Mouse (Mus musculus) olfactory bulb, adult 2 months (tissue): ENCODE measurements around the gene Ywhaq. TPM values are rescaled to one million over a fixed set of nuclear protein-coding genes. Genes with fewer than 3 reads are reported as not detected.
A peak's percentile ranks its signal among the peaks of the same experiment; 100 is the strongest.
"Not testable (repeated sequence)": the region's sequence is repeated elsewhere in the genome, so short reads cannot be mapped to it uniquely, and the experiment has no call there.

ENCODE experiments used
- H3K27ac ChIP-seq: fragments of 200-500 bp; 2 replicates; pipeline ENCODE4 v1.5.1; 2012; ENCODE audit warnings: low read depth, low read length; ENCODE audit not compliant: insufficient read depth
- H3K4me1 ChIP-seq: fragments of 200-500 bp; 2 replicates; pipeline ENCODE4 v1.6.1; 2012; ENCODE audit warnings: low read length; ENCODE audit not compliant: control insufficient read depth, insufficient read depth
- H3K4me3 ChIP-seq: fragments of 200-500 bp; 2 replicates; pipeline ENCODE4 v1.5.1; 2012; ENCODE audit warnings: mild to moderate bottlenecking, low read depth, low read length, moderate library complexity; ENCODE audit not compliant: insufficient read depth
- CTCF ChIP-seq: fragments of 200-500 bp; IDR thresholded peaks from 2 replicates; pipeline ENCODE4 v1.5.1; 2012; ENCODE audit warnings: low read depth, mild to moderate bottlenecking, low read length, moderate library complexity; ENCODE audit not compliant: insufficient read depth
- POLR2A ChIP-seq: fragments of 200-500 bp; IDR thresholded peaks from 2 replicates; pipeline ENCODE4 v1.6.1; 2012; ENCODE audit warnings: mild to moderate bottlenecking, low read depth, low read length, moderate library complexity; ENCODE audit not compliant: insufficient read depth
- WGBS: fragments of 180-500 bp; shearing (Covaris S2); methylation state at CpG from one replicate; pipeline ENCODE4 v1.1.7; 2018; 5-methylcytosine and 5-hydroxymethylcytosine counted together
- polyA plus RNA-seq: library from polyadenylated mRNA; stranded (reverse); fragments of >200 nt; gene quantifications from 2 replicates; pipeline ENCODE4 v1.2.4, GENCODE M21; 2012; ENCODE audit warnings: low replicate concordance; ENCODE audit not compliant: missing spikeins, insufficient read depth, insufficient read length

The Ywhaq gene
- polyA plus RNA-seq, 1 experiment = not detected

DNA sequence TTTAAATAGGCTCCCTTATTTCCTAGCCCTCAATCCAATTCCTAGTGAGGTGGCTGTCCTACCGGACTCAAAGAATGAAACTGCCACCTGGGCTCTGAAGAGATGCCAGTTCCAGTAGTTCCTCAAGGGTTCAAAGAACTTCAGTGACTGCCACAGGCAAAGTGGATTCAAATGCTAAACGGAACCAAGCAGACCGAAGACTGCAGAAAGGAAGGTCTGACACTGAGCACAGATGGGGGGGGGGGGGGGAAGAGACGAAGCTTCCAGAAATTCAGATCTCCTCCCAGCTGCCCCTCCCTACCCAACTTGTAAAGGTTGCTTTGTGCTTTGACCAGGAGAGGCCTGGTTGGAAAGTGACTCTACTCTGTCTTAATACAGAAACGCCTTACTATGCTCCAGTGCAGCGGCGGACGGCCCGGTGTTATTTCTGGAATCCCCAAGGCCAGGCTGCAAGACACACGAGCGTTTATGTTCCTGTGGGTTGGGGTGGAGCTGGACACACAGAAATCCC lies 1.2 kb upstream of the Ywhaq start:
- Histone ChIP-seq H3K4me3 (peak overlapping the region; percentile 23), H3K27ac (peak overlapping the region; percentile 95; the same call in 1 of the 2 replicates), H3K4me1 (peaks cover 5% of the 10 kb centered on the region; the same call in 1 of the 2 replicates)
- no peak for TF ChIP-seq CTCF
- WGBS = 16% methylated on average over 11 of the region's 11 CpGs

DNA sequence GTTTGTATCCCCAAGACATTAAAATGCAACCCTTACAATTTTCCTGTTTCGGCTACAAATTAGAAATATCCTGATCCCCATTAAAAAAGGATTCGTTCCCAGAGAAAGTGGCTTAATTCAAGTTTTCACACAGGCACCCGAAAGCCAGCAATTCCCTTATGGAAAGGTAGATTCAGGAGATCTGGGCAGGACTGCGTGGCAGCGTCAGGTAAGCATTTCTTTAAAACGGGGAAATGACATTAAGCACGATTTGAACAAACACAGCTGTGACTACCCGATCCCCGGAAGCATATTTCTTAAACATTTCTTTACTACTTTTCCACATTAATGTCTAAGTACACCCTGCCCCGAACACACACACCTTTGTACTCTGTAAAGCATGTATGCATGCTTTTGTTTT lies 646 bp upstream of the Ywhaq start:
- Histone ChIP-seq H3K4me1 (peaks cover 5% of the 10 kb centered on the region; the same call in 1 of the 2 replicates), H3K4me3 (peak overlapping the region; percentile 87), H3K27ac (peak overlapping the region; percentile 95)
- no peak for TF ChIP-seq POLR2A
- no peak for TF ChIP-seq CTCF
- WGBS = 1% methylated on average over 10 of the region's 10 CpGs

DNA sequence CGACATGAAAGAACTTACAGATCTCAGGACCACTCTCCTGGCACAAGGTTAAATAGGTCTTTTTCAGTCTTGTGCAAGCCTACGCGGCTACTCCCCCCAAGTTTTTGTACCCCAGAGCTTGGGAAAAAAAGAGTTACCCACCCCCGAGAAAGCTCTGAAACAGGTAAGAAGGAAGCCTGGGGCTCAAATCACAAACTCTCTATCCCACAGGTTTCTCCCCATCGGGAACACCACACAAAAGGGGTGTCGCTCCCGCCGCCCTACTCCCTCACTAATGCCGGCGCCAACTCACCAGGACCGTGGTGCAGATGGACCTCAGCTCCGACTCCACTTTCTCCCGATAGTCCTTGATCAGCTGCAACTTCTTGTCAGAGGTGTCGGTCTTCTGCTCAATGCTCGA lies 931 bp downstream of the Ywhaq start:
- H3K27ac ChIP-seq = no peak overlapping the region
- under 1% methylated on average over 15 of the region's 15 CpGs for WGBS
- peak overlapping the region; percentile 70 for H3K4me3 ChIP-seq
- TF ChIP-seq CTCF = no peak
- no peak for TF ChIP-seq POLR2A
- peaks cover 5% of the 10 kb centered on the region; the same call in 1 of the 2 replicates for H3K4me1 ChIP-seq

DNA sequence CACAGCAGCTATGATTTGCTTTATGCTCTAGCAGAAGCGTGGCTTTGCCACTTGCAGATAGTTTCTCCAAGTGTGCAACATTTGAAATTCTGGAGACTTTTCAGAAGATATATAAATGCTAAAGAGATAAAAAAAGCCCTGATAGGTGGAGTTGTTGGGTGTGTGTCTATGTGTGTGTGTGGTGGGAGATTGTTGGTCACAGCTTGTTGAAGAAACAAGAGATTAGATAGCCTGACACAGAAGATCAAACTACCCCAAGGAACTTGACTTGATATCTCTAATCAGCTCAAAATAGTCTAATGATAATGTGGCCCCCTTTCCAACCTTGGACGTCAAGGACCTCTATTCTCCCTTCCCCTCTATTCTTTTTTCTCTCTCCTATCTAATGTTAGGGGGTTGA lies 6.8 kb downstream of the Ywhaq start:
- TF ChIP-seq CTCF (no peak), POLR2A (no peak)
- Histone ChIP-seq H3K4me3 (no peak overlapping the region), H3K4me1 (no peaks in the 10 kb centered on the region), H3K27ac (no peak overlapping the region)
- 79% methylated on average over 2 of the region's 2 CpGs for WGBS

DNA sequence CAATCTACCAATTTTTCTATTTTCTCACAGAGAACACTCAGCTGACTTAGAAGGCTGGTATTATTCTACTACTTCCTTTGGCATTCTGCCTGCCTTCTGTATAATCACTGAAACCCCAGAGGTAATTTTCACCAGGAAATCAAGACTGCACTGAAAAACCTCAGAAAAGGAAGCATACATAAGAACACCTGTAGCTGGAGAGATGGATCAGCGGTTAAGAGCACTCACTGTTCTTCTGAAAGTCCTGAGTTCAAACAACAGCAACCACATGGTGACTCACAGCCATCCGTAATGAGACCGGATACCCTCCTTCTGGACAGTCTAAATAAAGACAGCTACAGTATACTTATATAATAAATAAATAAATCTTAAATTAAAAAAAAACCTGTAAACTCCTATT lies 7.8 kb downstream of the Ywhaq start:
- Histone ChIP-seq H3K4me1 (no peaks in the 10 kb centered on the region), H3K27ac (no peak overlapping the region), H3K4me3 (no peak overlapping the region)
- WGBS = 86% methylated on average over 3 of the region's 3 CpGs
- TF ChIP-seq CTCF (no peak), POLR2A (no peak)

DNA sequence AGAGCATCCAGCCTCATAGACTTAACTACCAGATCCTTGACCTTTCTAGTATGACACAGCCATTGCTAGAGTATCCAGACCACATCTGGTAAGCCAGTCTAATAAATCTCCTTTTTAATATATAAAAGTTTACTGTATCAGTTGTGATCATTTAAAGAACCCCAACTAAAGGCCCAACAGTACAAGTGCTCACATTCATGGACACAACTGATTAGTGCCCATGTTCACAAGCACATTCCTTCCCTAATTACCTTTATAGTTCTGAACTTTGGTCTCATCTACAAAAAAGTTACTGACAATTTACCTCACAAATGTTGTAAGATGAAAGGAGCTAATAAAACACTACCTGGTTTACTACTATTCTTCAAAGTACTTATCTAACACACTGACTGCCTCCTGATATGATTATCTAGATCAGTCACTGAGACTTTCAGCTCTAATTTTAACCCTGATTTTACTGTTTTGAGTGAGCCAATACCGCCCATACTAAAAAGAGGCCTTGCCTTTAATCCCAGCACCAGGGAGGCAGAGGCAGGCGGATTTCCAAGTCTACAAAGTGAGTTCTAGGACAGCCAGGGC lies 8.6 kb downstream of the Ywhaq start:
- WGBS = 100% methylated on average over 2 of the region's 2 CpGs
- TF ChIP-seq POLR2A = no peak
- no peak for TF ChIP-seq CTCF
- Histone ChIP-seq H3K27ac (no peak overlapping the region), H3K4me3 (no peak overlapping the region), H3K4me1 (no peaks in the 10 kb centered on the region)

DNA sequence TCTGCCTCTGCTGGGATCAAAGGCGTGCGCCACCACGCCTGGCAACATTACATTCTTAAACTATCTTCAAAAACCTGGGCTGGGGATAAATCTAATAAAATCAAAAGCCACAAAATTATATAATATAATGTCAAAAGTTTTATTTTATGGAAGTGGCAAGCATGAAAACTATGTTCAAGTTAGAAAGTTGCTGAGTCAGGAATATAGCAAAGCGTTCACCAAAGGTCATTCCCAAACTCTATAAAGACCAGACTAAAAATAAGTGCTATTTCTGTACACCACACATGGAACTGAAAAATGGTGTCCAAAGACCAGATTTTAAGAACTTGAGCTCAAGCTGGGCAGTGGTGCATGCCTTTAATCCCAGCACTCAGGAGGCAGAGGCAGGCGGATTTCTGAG lies 14.7 kb downstream of the Ywhaq start:
- Histone ChIP-seq H3K4me3 (no peak overlapping the region), H3K4me1 (no peaks in the 10 kb centered on the region), H3K27ac (no peak overlapping the region)
- 96% methylated on average over 5 of the region's 5 CpGs for WGBS
- TF ChIP-seq CTCF (no peak), POLR2A (no peak)

DNA sequence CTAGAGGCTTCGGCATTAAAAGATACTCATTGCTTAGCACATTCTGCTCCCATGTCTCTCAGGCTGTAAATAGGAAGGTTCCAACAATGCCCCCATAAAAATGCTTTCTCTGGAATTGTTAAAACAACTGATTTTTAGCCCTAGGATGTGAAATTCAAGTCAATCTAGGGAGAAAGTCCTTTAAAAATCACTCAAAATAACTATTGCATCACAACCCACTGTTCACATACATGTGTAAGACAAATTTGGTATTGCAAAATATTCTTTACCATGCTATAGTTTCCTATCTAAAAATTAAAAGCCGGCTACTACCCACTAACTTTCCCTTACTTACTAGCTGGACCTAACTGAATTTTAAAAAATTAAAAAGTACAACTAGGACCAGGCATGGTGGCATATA lies 31.2 kb downstream of the Ywhaq start:
- no peak for TF ChIP-seq POLR2A
- no peak for TF ChIP-seq CTCF
- no peak overlapping the region for H3K4me3 ChIP-seq
- H3K27ac ChIP-seq = no peak overlapping the region
- no peaks in the 10 kb centered on the region for H3K4me1 ChIP-seq
- 93% methylated on average over 2 of the region's 2 CpGs for WGBS

DNA sequence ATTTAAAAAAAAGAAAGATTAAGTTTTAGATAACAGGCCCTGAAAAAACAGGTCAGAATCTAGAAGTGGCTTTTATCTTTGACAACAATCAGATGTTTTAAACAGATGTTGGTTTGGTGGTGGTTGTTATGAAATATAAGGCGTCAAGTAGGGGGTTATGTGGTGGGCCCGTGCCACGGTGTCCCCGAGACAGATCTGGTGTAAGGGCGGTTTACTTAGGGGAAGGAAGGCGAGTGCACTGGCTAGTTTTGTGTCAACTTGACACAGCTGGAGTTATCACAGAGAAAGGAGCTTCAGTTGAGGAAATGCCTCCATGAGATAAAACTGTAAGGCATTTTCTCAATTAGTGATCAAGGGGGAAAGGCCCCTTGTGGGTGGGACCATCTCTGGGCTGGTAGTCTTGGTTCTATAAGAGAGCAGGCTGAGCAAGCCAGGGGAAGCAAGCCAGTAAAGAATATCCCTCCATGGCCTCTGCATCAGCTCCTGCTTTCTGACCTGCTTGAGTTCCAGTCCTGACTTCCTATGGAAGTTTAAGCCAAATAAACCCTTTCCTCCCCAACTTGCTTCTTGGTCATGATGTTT lies 38.6 kb downstream of the Ywhaq start:
- WGBS = 89% methylated on average over 6 of the region's 6 CpGs
- not testable (repeated sequence) for H3K4me3 ChIP-seq, H3K27ac ChIP-seq, H3K4me1 ChIP-seq
